Mouse (Mus musculus): ENCODE data around the gene Olfr420. TPM values are rescaled to one million over a fixed set of nuclear protein-coding genes. Genes with fewer than 3 reads are reported as not detected.

Gene Olfr420
- total RNA-seq, 1 experiment from 2014 or later: not detected

Other genes starting within 250 kb of the Olfr420 start
- gene Ifi211, start 242.6 kb upstream of the Olfr420 start, total RNA-seq (2017): 4.3 TPM in 1 of 2 replicates, not detected in the other
- 280 and 342 TPM in 2 replicates for gene Mndal, start 213.1 kb upstream of the Olfr420 start, total RNA-seq (2017)
- gene Ifi203, start 213.0 kb upstream of the Olfr420 start, total RNA-seq (2017): 158 and 228 TPM in 2 replicates
- gene Ifi202b, start 172.9 kb upstream of the Olfr420 start, total RNA-seq (2017): not detected in 2 replicates
- 2.1 and 4.3 TPM in 2 replicates for gene Ifi205, start 123.8 kb upstream of the Olfr420 start, total RNA-seq (2017)
- 0.13 TPM in 1 of 2 replicates, not detected in the other for gene Olfr433, start 114.9 kb upstream of the Olfr420 start, total RNA-seq (2017)
- gene Olfr432, start 106.4 kb upstream of the Olfr420 start, total RNA-seq (2017): not detected in 2 replicates
- not detected in 2 replicates for gene Olfr430, start 89.0 kb upstream of the Olfr420 start, total RNA-seq (2017)
- gene Olfr429, start 71.3 kb upstream of the Olfr420 start, total RNA-seq (2017): not detected in 2 replicates
- gene Olfr427, start 58.7 kb upstream of the Olfr420 start, total RNA-seq (2017): not detected in 2 replicates
- not detected in 2 replicates for gene Olfr231, start 34.5 kb upstream of the Olfr420 start, total RNA-seq (2017)
- gene Olfr424, start 24.1 kb upstream of the Olfr420 start, total RNA-seq (2017): not detected in 2 replicates
- 2.4 and 11.4 TPM in 2 replicates for gene Spta1, start 17.1 kb downstream of the Olfr420 start, total RNA-seq (2017)
- gene Olfr419, start 96.4 kb downstream of the Olfr420 start, total RNA-seq (2017): not detected in 2 replicates
- gene Mptx1, start 174.9 kb downstream of the Olfr420 start, total RNA-seq (2017): not detected in 2 replicates
- gene Olfr417, start 209.5 kb downstream of the Olfr420 start, total RNA-seq (2017): 0.56 and 3.6 TPM in 2 replicates
- gene Olfr248, start 235.4 kb downstream of the Olfr420 start, total RNA-seq (2017): 0.25 TPM in 1 of 2 replicates, not detected in the other